Mouse (Mus musculus) CH12.LX (cell line): Measurements from ENCODE around the gene Mansc4.

Experiments
- CTCF ChIP-seq, 2 experiments: IDR thresholded peaks in 1 of 2; conservative IDR thresholded peaks in 1 of 2; 2 replicates each; pipeline ENCODE4 v1.5.1; 2011 to 2012; ENCODE audit warnings: low read depth in 2 of 2, low read length in 2 of 2, improper control_type of control experiment in 1 of 2, inconsistent platforms in 1 of 2, mild to moderate bottlenecking in 1 of 2, moderate library complexity in 1 of 2
- ELF1 ChIP-seq: IDR thresholded peaks from 2 replicates; pipeline ENCODE4 v1.6.1; 2014; ENCODE audit warnings: low read depth, mild to moderate bottlenecking, inconsistent platforms, low read length, improper control_type of control experiment
- ETS1 ChIP-seq: conservative IDR thresholded peaks from 2 replicates; pipeline ENCODE4 v1.6.1; 2012; ENCODE audit warnings: low read depth, mild to moderate bottlenecking, inconsistent platforms, low read length, improper control_type of control experiment, moderate library complexity
- JUND ChIP-seq: conservative IDR thresholded peaks from 2 replicates; pipeline ENCODE4 v1.6.1; 2011; ENCODE audit warnings: low read depth, low read length, improper control_type of control experiment
- MAX ChIP-seq: IDR thresholded peaks from 2 replicates; pipeline ENCODE4 v1.6.1; 2011; ENCODE audit warnings: low read length, improper control_type of control experiment
- NELFE ChIP-seq: IDR thresholded peaks from 2 replicates; pipeline ENCODE4 v1.6.1; 2011; ENCODE audit warnings: low read depth, low read length, improper control_type of control experiment
- PAX5 ChIP-seq: IDR thresholded peaks from 2 replicates; pipeline ENCODE4 v1.6.1; 2012; ENCODE audit warnings: low read length, inconsistent platforms, mixed read lengths
- POLR2A ChIP-seq: IDR thresholded peaks from 2 replicates; pipeline ENCODE4 v1.6.1; 2011; ENCODE audit warnings: low read depth, mild to moderate bottlenecking, improper control_type of control experiment, low read length
- POLR2AphosphoS2 ChIP-seq: IDR thresholded peaks from 2 replicates; pipeline ENCODE4 v1.6.1; 2011; ENCODE audit warnings: low read depth, low read length, improper control_type of control experiment
- SIN3A ChIP-seq: IDR thresholded peaks from 2 replicates; pipeline ENCODE4 v1.6.1; 2012; ENCODE audit warnings: low read length, improper control_type of control experiment, inconsistent platforms
- ZC3H11A ChIP-seq: IDR thresholded peaks from 2 replicates; pipeline ENCODE4 v1.6.1; 2012; ENCODE audit warnings: low read depth, mild to moderate bottlenecking, inconsistent platforms, low read length, improper control_type of control experiment

GRCm38 (mm10) chr6:147092136-147092535 lies 5.3 kb upstream of the Mansc4 start:
- TF ChIP-seq ETS1 (no peak), ELF1 (no peak), CTCF (conservative IDR thresholded peaks at IDR 0.05 in 1 of 2, IDR thresholded peaks at IDR 0.05 in 1 of 2; ENCODE audit: low read depth in 2 of 2, low read length in 2 of 2) (no peak), POLR2A (no peak), ZC3H11A (no peak), PAX5 (no peak), SIN3A (no peak), NELFE (no peak), POLR2AphosphoS2 (no peak), JUND (no peak), MAX (no peak)
